Mouse (Mus musculus): Measurements from ENCODE around the gene Spock1.

GRCm38 (mm10) chr13:57756316-57756715, 151.8 kb downstream of the Spock1 start:
- no peak for TF ChIP-seq CTCF (IDR thresholded peaks at IDR 0.05; ENCODE audit: extremely low read depth, insufficient read length, insufficient replicate concordance, low read depth, low read length)
- no peak for TF ChIP-seq POLR2A (IDR thresholded peaks at IDR 0.05; ENCODE audit: low read depth, low read length)

All from small intestine, adult 2 months (tissue).